Mouse (Mus musculus) liver, embryonic 14.5 days (tissue): ENCODE data around the gene Gimap9.

Experiments
- CTCF ChIP-seq: IDR thresholded peaks from 2 replicates; pipeline ENCODE4 v1.5.1; 2016; ENCODE audit warnings: antibody characterized with exemption, low read depth, control low read depth
- EP300 ChIP-seq: IDR thresholded peaks from 2 replicates; pipeline ENCODE4 v1.6.1; 2016; ENCODE audit warnings: antibody characterized with exemption, low read depth

DNA sequence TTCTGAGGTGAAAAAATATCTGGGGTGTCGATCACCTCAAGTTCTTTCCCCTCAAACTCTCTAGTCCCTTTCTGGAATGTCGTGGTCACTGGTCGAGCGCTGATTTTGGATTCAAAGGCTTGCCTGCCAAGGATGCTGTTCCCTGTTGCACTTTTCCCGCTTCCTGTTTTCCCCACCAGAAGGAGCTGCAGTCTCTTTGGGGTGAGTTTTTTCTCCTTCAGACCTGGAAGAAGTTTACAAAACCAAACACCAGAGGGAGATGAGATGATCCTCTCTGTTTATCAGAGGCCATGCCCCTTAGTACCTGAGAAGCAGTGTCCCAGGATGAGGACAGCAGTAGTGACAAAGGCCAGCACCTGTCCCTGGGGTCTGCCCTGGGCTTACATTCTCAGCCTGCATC is 26.7 kb downstream of the Gimap9 start:
- TF ChIP-seq CTCF (no peak), EP300 (no peak)
